In the genomic region with DNA sequence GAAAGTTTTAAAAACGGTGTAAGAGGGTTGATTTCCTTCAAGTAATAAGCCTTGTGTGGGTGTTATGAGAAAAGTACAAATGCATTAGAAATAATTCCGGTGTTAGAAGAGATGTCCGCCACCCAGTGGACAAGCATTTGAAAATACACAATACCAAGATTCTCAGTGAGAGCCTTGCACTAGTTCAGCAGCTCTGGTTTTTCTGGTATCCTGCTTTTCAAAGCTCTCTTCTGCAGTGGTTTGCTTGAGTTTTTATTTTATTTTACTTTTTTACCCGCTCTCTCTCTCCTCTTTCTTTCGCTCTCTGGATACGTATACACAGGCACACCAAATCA, we compare ENCODE assay signal across 8 mouse cellular contexts. TPM values are rescaled to one million over a fixed set of nuclear protein-coding genes. Genes with fewer than 3 reads are reported as not detected.
DNase-seq lines count a peak whose midpoint lies in the region; ATAC-seq and TF ChIP-seq lines count a peak whose summit lies in the region.

No protein-coding gene starts in this region.

- no peaks in the 10 kb centered on the region for H3K36me3 ChIP-seq in heart, embryonic 11.5 days (ENCODE audit: control insufficient read depth, insufficient read depth, low read length)
- H3K36me3 ChIP-seq in G1E (replicated peaks), result peaks cover 8% of the 10 kb centered on the region
- peaks cover 8% of the 10 kb centered on the region; the same call in 1 of the 2 replicates for H3K36me3 ChIP-seq in hindbrain, embryonic 10.5 days

- peak overlapping the region; percentile 78; the same call in 1 of the 2 replicates for H3K27ac ChIP-seq in heart, embryonic 11.5 days (ENCODE audit: low read depth, low read length)
- peak overlapping the region; percentile 88 for H3K27ac ChIP-seq in hindbrain, embryonic 10.5 days

- no peaks in the 10 kb centered on the region for H3K9me3 ChIP-seq in heart, embryonic 11.5 days (replicated peaks; ENCODE audit: control insufficient read depth, low read length)
- H3K9me3 ChIP-seq in G1E (replicated peaks), result no peaks in the 10 kb centered on the region
- no peaks in the 10 kb centered on the region for H3K9me3 ChIP-seq in hindbrain, embryonic 10.5 days

- no peak for TF ChIP-seq CTCF in G1E (IDR thresholded peaks at IDR 0.05; ENCODE audit: low read depth, low read length)

- no peak for DNase-seq in heart, postnatal 14 days
- DNase-seq in G1E (ENCODE audit: low spot score), result peak; percentile 26
- no peak for DNase-seq in hindbrain, embryonic 10.5 days (ENCODE audit: low spot score)
- DNase-seq in left cerebral cortex, adult 8-10 months (ENCODE audit: low spot score in 2 of 2), result no peak
- no peak for DNase-seq in cerebellum, postnatal 14 days
- no peak for DNase-seq in B cell, adult 2 months

- peak; percentile 68 for ATAC-seq in heart, embryonic 11.5 days (replicated peaks; ENCODE audit: insufficient number of reproducible peaks, low FRiP score, low TSS enrichment)
- peak; percentile 61 for ATAC-seq in G1E (ENCODE audit: extremely low read depth, insufficient number of reproducible peaks, low FRiP score, poor library complexity, severe bottlenecking)
- peak; percentile 87 for ATAC-seq in megakaryocyte-erythroid progenitor cell, adult 5-6 weeks (replicated peaks; ENCODE audit: low FRiP score, low TSS enrichment, poor library complexity, severe bottlenecking)

- intact Hi-C loops in heart, postnatal 14 days (cut with DNase I), result no loop called here

- peak overlapping the region; percentile 77 for H3K9ac ChIP-seq in heart, embryonic 11.5 days (ENCODE audit: low read depth, low read length)

- H3K4me3 ChIP-seq in heart, embryonic 11.5 days (ENCODE audit: low read depth, low read length), result peak overlapping the region; percentile 74
- H3K4me3 ChIP-seq in G1E (ENCODE audit: low read depth, low read length), result peak overlapping the region; percentile 84
- H3K4me3 ChIP-seq in hindbrain, embryonic 10.5 days, result peak overlapping the region; percentile 61

- 15% methylated on average over 6 of the region's 6 CpGs for WGBS in heart, embryonic 11.5 days (ENCODE audit: insufficient replicate concordance)
- 20% methylated on average over 6 of the region's 6 CpGs for WGBS in hindbrain, embryonic 10.5 days

- peaks cover 3% of the 10 kb centered on the region; the same call in 1 of the 2 replicates for H3K4me1 ChIP-seq in heart, embryonic 11.5 days (ENCODE audit: control insufficient read depth, insufficient read depth, low read length)
- peaks cover 14% of the 10 kb centered on the region for H3K4me1 ChIP-seq in G1E (ENCODE audit: insufficient read depth, low read depth, low read length)
- H3K4me1 ChIP-seq in hindbrain, embryonic 10.5 days (replicated peaks), result peaks cover 5% of the 10 kb centered on the region; the same call in 1 of the 2 replicates

- H3K4me2 ChIP-seq in heart, embryonic 11.5 days, result peak overlapping the region; percentile 82

- no peaks in the 10 kb centered on the region for H3K27me3 ChIP-seq in heart, embryonic 11.5 days (ENCODE audit: control insufficient read depth, insufficient read depth, low read length)
- H3K27me3 ChIP-seq in G1E (ENCODE audit: insufficient read depth, low read length), result peaks cover 3% of the 10 kb centered on the region; the same call in 1 of the 2 replicates
- H3K27me3 ChIP-seq in hindbrain, embryonic 10.5 days (ENCODE audit: insufficient read depth, poor library complexity, severe bottlenecking), result no peaks in the 10 kb centered on the region

RNA-seq across cellular contexts. Expression of a gene that starts 0.3 kb away (rescaled TPM):
- 4.4 and 6.0 TPM in 2 replicates for polyA plus RNA-seq in heart, embryonic 11.5 days (2014; fragmentation: Nextera tagmentation; extraction: Ambion mirVana)
- total RNA-seq in heart, postnatal 14 days (2021), result 1 to 10 TPM; 3.0 to 3.4 TPM
- total RNA-seq in G1E (2014; fragmentation: Nextera tagmentation) (17.8 and 18.8 TPM in 2 replicates), G1E (2017) (13.0 and 17.5 TPM in 2 replicates)
- polyA plus RNA-seq in G1E (2012), result 0.78 and 1.4 TPM in 2 replicates
- polyA plus RNA-seq in hindbrain, embryonic 10.5 days (2016; fragmentation: Nextera tagmentation; extraction: Ambion mirVana), result 9.3 and 11.7 TPM in 2 replicates
- total RNA-seq in megakaryocyte-erythroid progenitor cell, adult 5-6 weeks (2014; fragmentation: Nextera tagmentation), result 11.4 and 14.5 TPM in 2 replicates
- total RNA-seq in megakaryocyte-erythroid progenitor cell, adult 5-6 weeks (2017), result 11.2 and 17.2 TPM in 2 replicates
- 10 to 100 TPM in 2 of 4 experiments, 1 to 10 TPM in 2; 8.1 to 12.1 (median 9.8) TPM for total RNA-seq in left cerebral cortex, adult 8-10 months (2022)
